Mouse (Mus musculus): Measurements from ENCODE around the gene Gcnt2.

DNA sequence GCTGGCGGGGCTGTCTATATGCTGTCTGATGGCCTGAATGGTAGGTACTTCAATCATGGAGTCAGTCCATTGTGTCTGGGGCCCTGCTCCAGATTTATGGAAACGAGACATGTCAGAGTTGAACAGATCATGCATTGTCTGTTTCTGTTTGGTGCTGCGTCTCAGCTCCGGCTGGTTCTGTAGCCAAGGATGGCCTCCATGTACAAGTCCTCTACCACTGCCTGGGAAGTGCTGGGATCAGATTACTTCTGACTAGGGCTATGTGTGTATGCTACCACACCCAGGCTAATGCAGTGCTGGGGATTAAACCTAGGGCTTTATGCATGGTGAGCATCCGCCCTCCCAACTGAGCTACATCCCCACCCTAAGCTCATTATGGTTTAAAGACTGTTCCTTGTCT lies 78.0 kb downstream of the Gcnt2 start:
- no peak for TF ChIP-seq CTCF (IDR thresholded peaks at IDR 0.05; ENCODE audit: control insufficient read depth, insufficient read depth, insufficient read length)
- TF ChIP-seq CEBPB (IDR thresholded peaks at IDR 0.05; ENCODE audit: low read depth) = no peak
- TF ChIP-seq MAX (IDR thresholded peaks at IDR 0.05) = no peak
- no peak for TF ChIP-seq USF1 (IDR thresholded peaks at IDR 0.05; ENCODE audit: low read depth)
- TF ChIP-seq MYOG (IDR thresholded peaks at IDR 0.05; ENCODE audit: control insufficient read depth, extremely low read depth, insufficient read length) = no peak
